Mouse (Mus musculus): ENCODE results near the gene Nubp2.

GRCm38 (mm10) chr17:24878531-24878930 is 7.6 kb downstream of the Nubp2 start:
- TF ChIP-seq CTCF (conservative IDR thresholded peaks at IDR 0.05; ENCODE audit: insufficient read depth, insufficient read length, low read depth, low read length): no peak
- no peak for TF ChIP-seq POLR2A (IDR thresholded peaks at IDR 0.05; ENCODE audit: low read depth, low read length)
